Mouse (Mus musculus): Measurements from ENCODE around the gene Acoxl. TPM values are rescaled to one million over a fixed set of nuclear protein-coding genes. Genes with fewer than 3 reads are reported as not detected.

Gene Acoxl
- polyA plus RNA-seq, 1 experiment, result not detected

DNA sequence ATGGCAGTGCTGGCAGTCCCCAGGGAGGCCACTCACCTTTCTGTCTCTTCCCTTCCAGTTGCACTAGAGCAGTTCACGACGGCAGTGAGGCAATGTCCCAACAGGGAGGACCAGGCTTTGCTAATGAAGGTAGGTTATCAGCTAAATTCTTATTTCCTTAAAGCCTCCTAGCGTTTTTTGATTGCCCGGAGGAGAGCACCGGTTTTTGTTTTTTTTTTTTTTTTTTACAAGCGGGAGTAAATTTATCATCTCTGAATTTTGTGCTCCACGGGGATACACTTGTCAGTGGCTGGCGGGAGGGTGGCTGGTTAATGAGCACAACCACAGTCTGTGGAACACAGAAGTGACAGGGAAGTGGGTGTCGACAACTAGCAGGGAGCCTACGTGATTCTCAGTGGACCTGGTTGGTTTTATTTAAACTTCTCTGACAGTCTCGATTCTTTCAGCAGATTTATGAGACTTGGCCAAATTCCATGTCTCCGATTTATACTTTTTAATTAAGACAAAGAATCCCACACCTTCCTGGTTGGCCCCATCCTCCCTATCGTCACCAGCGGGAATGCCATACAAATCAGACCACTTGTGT, 247.7 kb downstream of the Acoxl start:
- TF ChIP-seq POLR2A (IDR thresholded peaks at IDR 0.05; ENCODE audit: borderline replicate concordance, insufficient read depth, low read length) (no peak), CTCF (IDR thresholded peaks at IDR 0.05; ENCODE audit: borderline replicate concordance, insufficient read depth, low read depth, low read length) (no peak)
- DNase-seq, result no peak
- 72% methylated on average over 14 of the region's 14 CpGs for WGBS
- Histone ChIP-seq H3K27me3 (ENCODE audit: control insufficient read depth, insufficient read depth, low read length) (no peaks in the 10 kb centered on the region), H3K4me1 (ENCODE audit: control insufficient read depth, insufficient read depth, low read length) (no peaks in the 10 kb centered on the region), H3K4me3 (replicated peaks; ENCODE audit: insufficient read depth, low read depth, low read length) (no peak overlapping the region), H3K27ac (ENCODE audit: insufficient read depth, low read length) (no peak overlapping the region)

DNA sequence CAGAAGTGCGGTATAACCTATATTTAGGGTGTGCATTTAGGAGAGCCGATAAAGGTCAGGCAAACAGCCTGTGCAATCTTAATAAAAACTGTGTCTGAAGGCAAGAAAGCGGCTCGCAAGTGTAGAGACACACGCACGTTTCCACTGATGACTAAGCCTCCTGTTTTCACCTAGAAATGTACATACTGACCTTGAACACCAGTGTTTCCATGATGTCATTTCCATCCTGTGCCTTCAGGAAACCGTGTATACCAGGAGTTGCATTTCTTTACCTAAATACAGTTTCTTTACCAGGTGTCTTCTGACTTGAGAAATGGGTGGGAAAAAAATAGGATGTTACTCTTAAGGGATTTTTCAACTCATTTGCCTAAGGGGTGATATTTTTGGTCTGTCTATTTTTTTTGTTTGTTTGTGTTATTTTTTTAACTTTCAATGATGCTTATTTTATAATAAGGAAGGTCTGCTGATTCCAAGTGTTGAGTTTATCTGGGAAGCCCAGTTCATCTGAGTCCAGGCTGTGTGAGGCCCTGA, 248.4 kb downstream of the Acoxl start:
- no peaks in the 10 kb centered on the region for H3K4me1 ChIP-seq (ENCODE audit: control insufficient read depth, insufficient read depth, low read length)
- WGBS, result 90% methylated on average over 7 of the region's 7 CpGs
- H3K27ac ChIP-seq (ENCODE audit: insufficient read depth, low read length), result no peak overlapping the region
- no peak for DNase-seq
- no peak for TF ChIP-seq CTCF (IDR thresholded peaks at IDR 0.05; ENCODE audit: borderline replicate concordance, insufficient read depth, low read depth, low read length)
- no peak for TF ChIP-seq POLR2A (IDR thresholded peaks at IDR 0.05; ENCODE audit: borderline replicate concordance, insufficient read depth, low read length)
- no peaks in the 10 kb centered on the region for H3K27me3 ChIP-seq (ENCODE audit: control insufficient read depth, insufficient read depth, low read length)
- no peak overlapping the region for H3K4me3 ChIP-seq (replicated peaks; ENCODE audit: insufficient read depth, low read depth, low read length)

DNA sequence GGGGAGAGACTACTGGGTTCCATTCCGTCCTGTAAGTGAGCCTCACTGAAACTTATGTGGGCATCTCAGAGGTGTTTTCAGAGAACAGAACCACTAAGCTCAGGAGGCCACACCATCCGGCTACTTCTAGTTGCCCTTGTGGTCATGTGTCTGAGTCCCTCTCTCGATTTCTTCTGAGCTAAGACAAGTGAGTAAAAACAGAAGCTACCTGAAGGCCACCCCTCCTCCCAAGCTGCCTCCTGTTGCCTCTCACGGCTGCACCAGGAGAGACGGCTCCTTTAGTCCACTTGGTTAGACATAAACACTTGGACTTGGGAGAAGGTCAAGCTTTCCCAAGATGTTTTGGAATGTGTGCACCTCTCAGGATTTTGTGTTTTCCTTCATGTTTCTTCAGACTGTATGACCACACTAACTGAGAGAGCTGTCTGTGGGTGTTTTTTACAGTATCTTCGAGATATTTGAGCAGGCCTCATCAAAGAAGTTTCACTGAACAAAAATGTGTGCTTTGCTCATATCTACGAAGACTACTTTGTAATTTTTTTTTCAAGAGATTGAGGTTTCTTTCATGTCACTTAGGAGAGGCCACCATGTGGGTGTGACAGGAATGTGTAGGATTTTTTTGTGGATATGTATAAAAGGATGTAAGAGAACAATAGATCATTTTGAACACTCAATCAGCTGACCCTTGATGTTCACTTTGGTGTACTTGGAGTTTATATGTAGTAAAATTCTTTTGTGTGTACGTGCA, 249.3 kb downstream of the Acoxl start:
- H3K4me3 ChIP-seq (replicated peaks; ENCODE audit: insufficient read depth, low read depth, low read length), result no peak overlapping the region
- no peak for DNase-seq
- H3K4me1 ChIP-seq (ENCODE audit: control insufficient read depth, insufficient read depth, low read length), result no peaks in the 10 kb centered on the region
- WGBS, result 88% methylated on average over 8 of the region's 8 CpGs
- H3K27ac ChIP-seq (ENCODE audit: insufficient read depth, low read length), result no peak overlapping the region
- TF ChIP-seq CTCF (IDR thresholded peaks at IDR 0.05; ENCODE audit: borderline replicate concordance, insufficient read depth, low read depth, low read length) (no peak), POLR2A (IDR thresholded peaks at IDR 0.05; ENCODE audit: borderline replicate concordance, insufficient read depth, low read length) (no peak)
- no peaks in the 10 kb centered on the region for H3K27me3 ChIP-seq (ENCODE audit: control insufficient read depth, insufficient read depth, low read length)

DNA sequence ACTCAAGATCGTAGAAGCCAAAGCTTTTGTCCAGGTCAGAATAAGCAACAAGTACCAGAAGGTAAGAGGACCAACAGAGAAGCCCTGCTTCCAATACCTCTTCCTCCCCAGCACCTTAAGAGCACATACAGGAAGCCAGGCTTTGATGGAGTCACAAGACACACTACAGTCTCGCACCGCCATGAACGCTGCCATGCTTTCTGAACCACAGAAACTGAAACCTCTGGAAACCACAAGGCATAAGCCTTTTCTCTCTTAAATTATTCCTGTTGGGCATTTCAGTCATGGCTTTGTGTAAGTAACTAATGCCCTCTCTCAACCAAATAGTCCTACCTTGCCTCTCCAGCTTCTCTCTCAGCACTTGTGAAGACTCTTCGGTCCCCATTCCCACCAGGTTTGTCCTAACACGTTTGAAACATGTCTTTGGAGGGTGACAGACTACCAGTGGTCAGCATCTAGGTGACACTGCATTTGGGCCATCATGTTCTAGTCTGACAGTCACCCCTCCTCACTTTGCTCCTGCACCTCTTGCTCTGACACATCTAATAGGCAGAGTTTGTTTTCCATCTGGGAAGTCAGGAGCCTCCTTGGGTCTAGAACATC, 251.7 kb downstream of the Acoxl start:
- WGBS, result 92% methylated on average over 6 of the region's 6 CpGs
- H3K4me1 ChIP-seq (ENCODE audit: control insufficient read depth, insufficient read depth, low read length), result no peaks in the 10 kb centered on the region
- no peak for TF ChIP-seq CTCF (IDR thresholded peaks at IDR 0.05; ENCODE audit: borderline replicate concordance, insufficient read depth, low read depth, low read length)
- TF ChIP-seq POLR2A (IDR thresholded peaks at IDR 0.05; ENCODE audit: borderline replicate concordance, insufficient read depth, low read length), result no peak
- H3K27ac ChIP-seq (ENCODE audit: insufficient read depth, low read length), result no peak overlapping the region
- H3K4me3 ChIP-seq (replicated peaks; ENCODE audit: insufficient read depth, low read depth, low read length), result no peak overlapping the region
- H3K27me3 ChIP-seq (ENCODE audit: control insufficient read depth, insufficient read depth, low read length), result no peaks in the 10 kb centered on the region
- DNase-seq, result no peak

DNA sequence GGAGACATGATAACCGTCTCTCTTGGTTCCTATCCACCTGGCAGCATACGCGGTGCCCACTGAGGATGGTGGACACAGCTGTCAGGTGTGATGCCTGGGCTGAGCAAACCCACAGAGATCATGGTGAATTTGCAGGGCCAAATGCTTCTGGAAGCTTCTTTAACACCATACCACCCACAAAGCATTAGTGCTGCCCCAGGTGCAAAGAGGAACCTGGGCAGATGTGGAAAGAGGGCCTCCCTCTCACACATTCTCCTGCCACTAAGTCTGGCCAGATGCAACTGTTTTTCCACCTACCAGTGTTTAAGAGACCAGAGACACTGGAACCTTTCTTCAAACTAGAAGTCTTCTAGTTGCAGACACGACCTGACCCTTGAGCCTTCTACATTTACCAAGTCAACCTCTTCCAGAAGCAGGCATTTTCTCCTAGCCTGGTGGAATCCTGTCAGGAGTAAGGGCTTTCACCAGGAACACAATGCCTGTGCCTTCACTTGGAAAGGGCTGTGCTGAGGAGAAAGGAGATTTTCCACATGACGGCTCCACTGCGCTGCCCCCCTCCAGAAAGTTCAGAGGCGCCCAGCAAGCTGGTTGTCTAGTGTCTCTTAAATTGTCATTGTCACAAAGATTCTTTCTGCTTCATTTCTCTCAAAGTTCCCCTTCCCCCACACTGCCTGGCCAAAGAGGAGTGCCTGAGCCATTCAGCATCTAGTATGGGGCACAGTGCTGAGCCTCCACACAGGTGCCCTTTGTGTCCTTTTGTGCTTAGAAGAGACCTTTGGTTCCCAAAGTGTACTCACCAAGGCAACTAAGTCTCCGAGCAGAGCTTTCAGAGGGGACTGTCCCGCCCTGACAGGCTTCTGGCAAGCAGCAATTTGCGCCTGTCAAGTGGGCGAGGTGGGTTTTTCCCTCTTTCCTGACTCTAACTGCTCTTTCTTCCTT, 253.0 kb downstream of the Acoxl start:
- H3K27me3 ChIP-seq (ENCODE audit: control insufficient read depth, insufficient read depth, low read length), result no peaks in the 10 kb centered on the region
- H3K4me3 ChIP-seq (replicated peaks; ENCODE audit: insufficient read depth, low read depth, low read length), result no peak overlapping the region
- no peak for DNase-seq
- H3K4me1 ChIP-seq (ENCODE audit: control insufficient read depth, insufficient read depth, low read length), result no peaks in the 10 kb centered on the region
- 71% methylated on average over 11 of the region's 11 CpGs for WGBS
- TF ChIP-seq POLR2A (IDR thresholded peaks at IDR 0.05; ENCODE audit: borderline replicate concordance, insufficient read depth, low read length) (no peak), CTCF (IDR thresholded peaks at IDR 0.05; ENCODE audit: borderline replicate concordance, insufficient read depth, low read depth, low read length) (no peak)
- H3K27ac ChIP-seq (ENCODE audit: insufficient read depth, low read length), result no peak overlapping the region

DNA sequence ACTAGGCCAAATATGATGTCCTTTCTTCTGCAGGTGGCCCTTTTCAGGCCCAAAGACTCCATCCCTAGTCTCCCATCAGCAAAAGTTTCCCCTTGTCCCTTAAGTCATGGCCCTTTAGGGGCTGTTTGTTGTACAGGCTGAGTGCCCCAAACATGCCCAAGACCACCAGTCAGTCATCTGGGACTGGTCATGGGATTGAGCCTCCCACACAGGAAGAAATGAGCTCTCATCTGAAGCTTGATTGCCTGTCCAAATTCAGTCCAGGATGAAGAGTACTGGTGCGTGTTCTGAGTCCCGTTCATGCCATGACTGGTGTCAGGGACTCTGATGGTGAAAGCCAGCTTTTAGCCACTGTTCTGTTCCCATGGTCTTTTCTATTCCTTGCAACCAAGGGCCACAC, 253.8 kb downstream of the Acoxl start:
- H3K4me1 ChIP-seq (ENCODE audit: control insufficient read depth, insufficient read depth, low read length), result no peaks in the 10 kb centered on the region
- no peak for DNase-seq
- H3K4me3 ChIP-seq (replicated peaks; ENCODE audit: insufficient read depth, low read depth, low read length), result no peak overlapping the region
- TF ChIP-seq CTCF (IDR thresholded peaks at IDR 0.05; ENCODE audit: borderline replicate concordance, insufficient read depth, low read depth, low read length) (no peak), POLR2A (IDR thresholded peaks at IDR 0.05; ENCODE audit: borderline replicate concordance, insufficient read depth, low read length) (no peak)
- no peaks in the 10 kb centered on the region for H3K27me3 ChIP-seq (ENCODE audit: control insufficient read depth, insufficient read depth, low read length)
- no peak overlapping the region for H3K27ac ChIP-seq (ENCODE audit: insufficient read depth, low read length)
- 60% methylated on average over 2 of the region's 2 CpGs for WGBS

DNA sequence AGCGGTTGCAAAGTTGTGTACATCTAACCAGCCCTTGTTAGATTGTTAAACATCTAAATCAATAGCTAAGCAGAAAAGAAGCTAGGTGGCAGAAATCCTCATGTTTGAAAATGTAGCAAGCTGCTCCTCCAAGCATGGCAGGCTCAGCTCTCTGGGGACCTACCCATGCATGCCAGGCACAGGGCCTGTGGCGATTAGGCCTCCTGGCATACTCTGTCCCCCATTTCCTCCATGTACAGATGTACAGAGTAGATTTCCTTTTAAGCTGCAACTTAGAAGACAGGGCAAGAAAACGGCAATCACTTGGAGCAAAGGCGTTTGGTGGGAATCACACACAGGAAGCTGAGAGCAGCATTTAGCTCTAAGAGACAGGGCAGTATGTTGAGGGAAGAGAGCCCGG, 255.5 kb downstream of the Acoxl start:
- H3K27me3 ChIP-seq (ENCODE audit: control insufficient read depth, insufficient read depth, low read length), result no peaks in the 10 kb centered on the region
- TF ChIP-seq CTCF (IDR thresholded peaks at IDR 0.05; ENCODE audit: borderline replicate concordance, insufficient read depth, low read depth, low read length), result no peak
- TF ChIP-seq POLR2A (IDR thresholded peaks at IDR 0.05; ENCODE audit: borderline replicate concordance, insufficient read depth, low read length), result no peak
- H3K4me3 ChIP-seq (replicated peaks; ENCODE audit: insufficient read depth, low read depth, low read length), result no peak overlapping the region
- no peaks in the 10 kb centered on the region for H3K4me1 ChIP-seq (ENCODE audit: control insufficient read depth, insufficient read depth, low read length)
- no peak overlapping the region for H3K27ac ChIP-seq (ENCODE audit: insufficient read depth, low read length)
- no peak for DNase-seq
- 76% methylated on average over 5 of the region's 5 CpGs for WGBS
